Mouse (Mus musculus) liver, embryonic 14.5 days (tissue): ENCODE measurements around the gene Lrch3.

Experiments used
- CTCF ChIP-seq: IDR thresholded peaks from 2 replicates; pipeline ENCODE4 v1.5.1; 2016; ENCODE audit warnings: antibody characterized with exemption, low read depth, control low read depth
- EP300 ChIP-seq: IDR thresholded peaks from 2 replicates; pipeline ENCODE4 v1.6.1; 2016; ENCODE audit warnings: antibody characterized with exemption, low read depth

- TF ChIP-seq CTCF (no peak), EP300 (no peak)
Measured at GRCm38 (mm10) chr16:33014921-33015320, 101.0 kb downstream of the Lrch3 start.
